Mouse (Mus musculus) heart, postnatal 14 days (tissue): ENCODE data around the gene Bbox1. TPM values are rescaled to one million over a fixed set of nuclear protein-coding genes. Genes with fewer than 3 reads are reported as not detected.
A peak's percentile ranks its signal among the peaks of the same experiment; 100 is the strongest.

Experiments
- DNase-seq, 2 experiments: peaks; one replicate each; pipeline ENCODE4 v3.0.0; 2021 to 2022
- intact Hi-C: fragments of 180-260 bp; cut with DNase I; formaldehyde crosslinking; loops from one replicate; pipeline ENCODE4 v1.15.1; 2025
- total RNA-seq, 2 experiments: library from RNA; stranded (reverse); gene quantifications; 2 replicates each; pipeline ENCODE4 v1.2.3; 2021

Gene Bbox1
- total RNA-seq, 2 experiments from 2014 or later = 0.07 to 0.29 TPM

- no peak for DNase-seq
- intact Hi-C loops = no loop called here
These were observed 28.4 kb downstream of the Bbox1 start for GRCm38 (mm10) chr2:110285829-110286504.

GRCm38 (mm10) chr2:110275424-110275823 lies 38.9 kb downstream of the Bbox1 start:
- intact Hi-C loops = no loop called here
- no peak for DNase-seq

GRCm38 (mm10) chr2:110274160-110274559 lies 40.2 kb downstream of the Bbox1 start:
- peak; percentile 39 to 42 for DNase-seq
- intact Hi-C loops = no loop called here

GRCm38 (mm10) chr2:110269281-110269680 lies 45.1 kb downstream of the Bbox1 start:
- DNase-seq = peak; percentile 60 to 67
- intact Hi-C loops = no loop called here

- intact Hi-C loops = loop anchor here (5.0 kb wide), 2 partner anchors 130 to 825 kb away; partner anchors contain the start of gene Fibin
- DNase-seq = no peak
These were observed 82.1 kb downstream of the Bbox1 start for GRCm38 (mm10) chr2:110232252-110232651.

GRCm38 (mm10) chr2:110230753-110231152 lies 83.6 kb downstream of the Bbox1 start:
- intact Hi-C loops = loop anchor here (5.0 kb wide), 2 partner anchors 132 to 827 kb away; partner anchors contain the start of gene Fibin

GRCm38 (mm10) chr2:110229143-110230087 lies 84.9 kb downstream of the Bbox1 start:
- peak; percentile 54 to 74 for DNase-seq
- intact Hi-C loops = loop anchor here (1.0 to 10.0 kb wide), 4 partner anchors 133 to 828 kb away; partner anchors contain the start of gene Fibin

More at GRCm38 (mm10) chr2:110230753-110231152, 83.6 kb downstream of the Bbox1 start:
- no peak for DNase-seq

GRCm38 (mm10) chr2:110226421-110226820 lies 87.9 kb downstream of the Bbox1 start:
- intact Hi-C loops = loop anchor here (10.0 kb wide), 1 partner anchor 758 kb away; no protein-coding TSS in a partner anchor
- DNase-seq = no peak

- intact Hi-C loops = loop anchor here (10.0 kb wide), 1 partner anchor 759 kb away; no protein-coding TSS in a partner anchor
- no peak for DNase-seq
These were observed 88.4 kb downstream of the Bbox1 start for GRCm38 (mm10) chr2:110225969-110226368.

GRCm38 (mm10) chr2:110222793-110223192 lies 91.6 kb downstream of the Bbox1 start:
- intact Hi-C loops = loop anchor here (10.0 kb wide), 1 partner anchor 762 kb away; no protein-coding TSS in a partner anchor
- no peak for DNase-seq

- intact Hi-C loops = loop anchor here (10.0 kb wide), 1 partner anchor 764 kb away; no protein-coding TSS in a partner anchor
- no peak for DNase-seq
These were observed 93.9 kb downstream of the Bbox1 start for GRCm38 (mm10) chr2:110220492-110220891.

- intact Hi-C loops = no loop called here
- DNase-seq = no peak
These were observed 98.7 kb downstream of the Bbox1 start for GRCm38 (mm10) chr2:110215685-110216058.

- intact Hi-C loops = no loop called here
- no peak for DNase-seq
These were observed 99.2 kb downstream of the Bbox1 start for GRCm38 (mm10) chr2:110214991-110215684.

- intact Hi-C loops = no loop called here
- DNase-seq = no peak
These were observed 100.1 kb downstream of the Bbox1 start for GRCm38 (mm10) chr2:110214278-110214677.

Other genes with a start within 250 kb of the Bbox1 start
- 1 to 10 TPM; 7.8 to 9.4 TPM for gene Fibin, start 48.6 kb upstream of the Bbox1 start, total RNA-seq